Mouse (Mus musculus): ENCODE data around the gene Prss29.

DNA sequence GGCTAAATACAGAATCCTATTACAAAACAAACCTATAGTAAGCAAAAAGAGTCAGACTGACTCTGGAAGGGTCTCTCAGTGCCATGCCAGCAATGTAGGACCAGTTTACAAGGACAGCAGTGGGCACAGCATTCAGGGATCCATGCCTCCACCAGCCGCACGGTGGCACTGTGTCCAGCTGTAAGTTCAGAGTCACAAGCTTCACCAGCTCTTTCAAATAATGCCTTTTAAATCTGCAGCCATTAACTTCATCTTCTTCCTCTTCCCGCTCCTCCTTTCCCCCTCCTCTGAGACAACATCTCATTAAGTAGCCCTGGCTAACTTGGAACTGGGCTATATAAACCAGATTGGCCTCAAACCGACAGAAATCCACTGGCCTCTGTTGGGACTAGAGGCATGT, 29.6 kb upstream of the Prss29 start:
- TF ChIP-seq CTCF (IDR thresholded peaks at IDR 0.05; ENCODE audit: low read depth, low read length): peak; percentile 84
- TF ChIP-seq POLR2A (IDR thresholded peaks at IDR 0.05; ENCODE audit: borderline replicate concordance, low read depth, low read length): no peak

Data from bone marrow macrophage, adult 2 months (primary cell).